Comparison of ENCODE assay signal across 8 mouse cellular contexts in the genomic region with DNA sequence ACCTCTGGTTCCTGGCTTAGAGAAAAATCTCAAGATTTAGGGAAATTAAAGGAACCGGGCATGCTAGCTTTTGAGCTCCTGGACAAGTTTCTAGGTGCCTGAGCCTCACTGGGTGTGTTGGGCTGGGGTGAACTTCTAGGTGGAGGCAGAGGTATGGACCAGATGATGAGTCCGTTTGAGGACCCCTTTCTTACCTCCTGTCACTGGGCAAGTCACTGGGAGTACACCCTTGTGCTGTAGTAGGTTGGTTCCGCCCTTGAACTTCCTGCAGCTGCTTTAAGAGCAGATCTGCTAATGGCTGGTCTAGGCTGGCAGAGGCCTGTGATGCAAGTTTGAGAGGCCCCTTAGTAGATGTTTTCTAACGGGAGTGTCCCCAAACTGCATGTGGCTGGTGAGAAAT. TPM values are rescaled to one million over a fixed set of nuclear protein-coding genes. Genes with fewer than 3 reads are reported as not detected.
DNase-seq lines count a peak whose midpoint lies in the region; ATAC-seq and TF ChIP-seq lines count a peak whose summit lies in the region.

No protein-coding gene starts in this region.

- peaks cover 66% of the 10 kb centered on the region for H3K4me1 ChIP-seq in erythroblast, embryonic 14.5 days (ENCODE audit: control insufficient read depth)
- peaks cover 27% of the 10 kb centered on the region for H3K4me1 ChIP-seq in hindbrain, embryonic 15.5 days (replicated peaks)
- 0 out of 2 replicates have a peak, but pooled peaks cover 2% of the 10 kb centered on the region for H3K4me1 ChIP-seq in liver, adult 2 months (ENCODE audit: control insufficient read depth, insufficient read depth, low read length)
- H3K4me1 ChIP-seq in midbrain, postnatal 0 days (ENCODE audit: insufficient read depth, low read length): peaks cover 18% of the 10 kb centered on the region

- TF ChIP-seq POLR2A in liver, adult 2 months (IDR thresholded peaks at IDR 0.05; ENCODE audit: extremely low read depth, insufficient read depth, low read length): no peak

- peak; percentile 16; the same call in 1 of the 2 replicates for ATAC-seq in frontal cortex, adult (ENCODE audit: low TSS enrichment)
- ATAC-seq in hindbrain, embryonic 15.5 days (ENCODE audit: low FRiP score, low read depth): no peak
- no peak for ATAC-seq in midbrain, postnatal 0 days (ENCODE audit: low FRiP score)

- peaks cover 22% of the 10 kb centered on the region for H3K27me3 ChIP-seq in erythroblast, embryonic 14.5 days (ENCODE audit: control insufficient read depth)
- no peaks in the 10 kb centered on the region for H3K27me3 ChIP-seq in hindbrain, embryonic 15.5 days
- H3K27me3 ChIP-seq in liver, adult 2 months (ENCODE audit: control insufficient read depth, insufficient read depth, low read length): peaks cover 4% of the 10 kb centered on the region; the same call in 1 of the 2 replicates
- H3K27me3 ChIP-seq in midbrain, postnatal 0 days (ENCODE audit: insufficient read depth, low read length): no peaks in the 10 kb centered on the region

- H3K9me3 ChIP-seq in erythroblast, embryonic 14.5 days (ENCODE audit: control insufficient read depth, low read length): no peaks in the 10 kb centered on the region
- H3K9me3 ChIP-seq in hindbrain, embryonic 15.5 days: no peaks in the 10 kb centered on the region
- H3K9me3 ChIP-seq in midbrain, postnatal 0 days (ENCODE audit: low read length): no peaks in the 10 kb centered on the region

- no peaks in the 10 kb centered on the region; the same call in 1 of the 2 replicates for H3K36me3 ChIP-seq in erythroblast, embryonic 14.5 days (ENCODE audit: control insufficient read depth)
- no peaks in the 10 kb centered on the region for H3K36me3 ChIP-seq in hindbrain, embryonic 15.5 days
- no peaks in the 10 kb centered on the region for H3K36me3 ChIP-seq in liver, adult 2 months (ENCODE audit: control insufficient read depth, insufficient read depth, low read length)
- H3K36me3 ChIP-seq in midbrain, postnatal 0 days (ENCODE audit: insufficient read depth, low read length): no peaks in the 10 kb centered on the region

- TF ChIP-seq CTCF in liver, adult 2 months (IDR thresholded peaks at IDR 0.05; ENCODE audit: low read depth, low read length): no peak
- TF ChIP-seq CTCF in midbrain, postnatal 0 days (IDR thresholded peaks at IDR 0.05): no peak

- 46% methylated on average over 4 of the region's 4 CpGs for WGBS in hindbrain, embryonic 15.5 days
- 47% methylated on average over 4 of the region's 4 CpGs for WGBS in liver, adult 2 months
- 48% methylated on average over 4 of the region's 4 CpGs for WGBS in midbrain, postnatal 0 days

- peak overlapping the region; percentile 74 for H3K9ac ChIP-seq in hindbrain, embryonic 15.5 days
- H3K9ac ChIP-seq in liver, adult 2 months (ENCODE audit: low read depth, low read length): peak overlapping the region; percentile 81
- H3K9ac ChIP-seq in midbrain, postnatal 0 days (replicated peaks; ENCODE audit: low read length, poor library complexity, severe bottlenecking): peak overlapping the region; percentile 87

- H3K4me3 ChIP-seq in erythroblast, embryonic 14.5 days (replicated peaks): peak overlapping the region; percentile 76
- peak overlapping the region; percentile 57 for H3K4me3 ChIP-seq in hindbrain, embryonic 15.5 days
- H3K4me3 ChIP-seq in liver, adult 2 months (ENCODE audit: insufficient read depth, low read depth, low read length): peak overlapping the region; percentile 60
- H3K4me3 ChIP-seq in midbrain, postnatal 0 days (ENCODE audit: low read depth, low read length): peak overlapping the region; percentile 57

- H3K27ac ChIP-seq in hindbrain, embryonic 15.5 days (replicated peaks): no peak overlapping the region
- peak overlapping the region; percentile 13 for H3K27ac ChIP-seq in liver, adult 2 months (replicated peaks; ENCODE audit: insufficient read depth, low read depth, low read length)
- H3K27ac ChIP-seq in midbrain, postnatal 0 days (ENCODE audit: low read depth, low read length): peak overlapping the region; percentile 73

- H3K79me2 ChIP-seq in liver, adult 2 months (ENCODE audit: control insufficient read depth, insufficient read depth, low read length): no peaks in the 10 kb centered on the region

- DNase-seq in frontal cortex, postnatal 36 days (ENCODE audit: low spot score in 2 of 2): no peak
- no peak for DNase-seq in liver, adult 2 months (ENCODE audit: extremely low read depth, low read depth, low spot score)
- no peak for DNase-seq in midbrain, postnatal 0 days (ENCODE audit: low spot score)
- peak; percentile 64 for DNase-seq in thymus, postnatal 4 days
- DNase-seq in cerebellum, postnatal 36 days: no peak

- peak overlapping the region; percentile 96 for H3K4me2 ChIP-seq in hindbrain, embryonic 15.5 days
- peak overlapping the region; percentile 95 for H3K4me2 ChIP-seq in midbrain, postnatal 0 days (ENCODE audit: low read depth, low read length, poor library complexity, severe bottlenecking)

RNA-seq across cellular contexts. Expression of a gene that starts 1.1 kb away (rescaled TPM):
- 2.6 and 4.3 TPM in 2 replicates for polyA plus RNA-seq in erythroblast, embryonic 14.5 days (2012)
- polyA plus RNA-seq in hindbrain, embryonic 15.5 days (2015; fragmentation: Nextera tagmentation; extraction: Ambion mirVana): 11.9 TPM in 2 replicates
- 0.55 and 0.67 TPM in 2 replicates for total RNA-seq in liver, adult 2 months (2014; rRNA removed)
- 0.25 and 0.57 TPM in 2 replicates for polyA plus RNA-seq in liver, adult 2 months (2012; rRNA removed)
- total RNA-seq in midbrain, postnatal 0 days (2014; rRNA removed): 20.6 and 22.7 TPM in 2 replicates
- 13.2 and 16.2 TPM in 2 replicates for polyA plus RNA-seq in midbrain, postnatal 0 days (2015; fragmentation: Nextera tagmentation; extraction: Ambion mirVana)
